Mouse (Mus musculus): ENCODE results near the gene Mmp7. TPM values are rescaled to one million over a fixed set of nuclear protein-coding genes. Genes with fewer than 3 reads are reported as not detected.

Mmp7 gene
- polyA plus RNA-seq, 1 experiment from 2014 or later: 1.3 TPM

GRCm38 (mm10) chr9:7678154-7678837 is 13.6 kb upstream of the Mmp7 start:
- no peaks in the 10 kb centered on the region for H3K27me3 ChIP-seq (replicated peaks; ENCODE audit: control insufficient read depth, insufficient read depth, low read length)
- no peak overlapping the region for H3K27ac ChIP-seq (ENCODE audit: low read length)
- 72% methylated on average over 2 of the region's 2 CpGs for WGBS
- H3K4me3 ChIP-seq (ENCODE audit: low read length): no peak overlapping the region
- no peak overlapping the region for H3K9ac ChIP-seq (ENCODE audit: low read depth, low read length)
- no peak overlapping the region for H3K4me2 ChIP-seq (ENCODE audit: low read depth, low read length)
- no peak for ATAC-seq
- no peaks in the 10 kb centered on the region for H3K4me1 ChIP-seq (ENCODE audit: control insufficient read depth, insufficient read depth, low read length)
- H3K9me3 ChIP-seq (ENCODE audit: control insufficient read depth, low read length): no peaks in the 10 kb centered on the region
- H3K36me3 ChIP-seq (ENCODE audit: control insufficient read depth, insufficient read depth, low read length): no peaks in the 10 kb centered on the region

GRCm38 (mm10) chr9:7682081-7682618 is 9.7 kb upstream of the Mmp7 start:
- Histone ChIP-seq H3K4me2 (ENCODE audit: low read depth, low read length) (no peak overlapping the region), H3K4me1 (ENCODE audit: control insufficient read depth, insufficient read depth, low read length) (no peaks in the 10 kb centered on the region), H3K27me3 (replicated peaks; ENCODE audit: control insufficient read depth, insufficient read depth, low read length) (no peaks in the 10 kb centered on the region), H3K9me3 (ENCODE audit: control insufficient read depth, low read length) (no peaks in the 10 kb centered on the region), H3K36me3 (ENCODE audit: control insufficient read depth, insufficient read depth, low read length) (no peaks in the 10 kb centered on the region), H3K4me3 (ENCODE audit: low read length) (no peak overlapping the region), H3K9ac (ENCODE audit: low read depth, low read length) (no peak overlapping the region), H3K27ac (ENCODE audit: low read length) (no peak overlapping the region)
- WGBS: 68% methylated on average over 9 of the region's 9 CpGs
- ATAC-seq: peak; percentile 80

GRCm38 (mm10) chr9:7686024-7686423 is 5.9 kb upstream of the Mmp7 start:
- no peak overlapping the region for H3K4me2 ChIP-seq (ENCODE audit: low read depth, low read length)

GRCm38 (mm10) chr9:7689799-7690198 is 2.1 kb upstream of the Mmp7 start:
- H3K9ac ChIP-seq (ENCODE audit: low read depth, low read length): no peak overlapping the region
- no peak overlapping the region for H3K27ac ChIP-seq (ENCODE audit: low read length)
- H3K9me3 ChIP-seq (ENCODE audit: control insufficient read depth, low read length): no peaks in the 10 kb centered on the region
- peak; percentile 13; the same call in 1 of the 2 replicates for ATAC-seq
- H3K27me3 ChIP-seq (replicated peaks; ENCODE audit: control insufficient read depth, insufficient read depth, low read length): no peaks in the 10 kb centered on the region
- no peaks in the 10 kb centered on the region for H3K36me3 ChIP-seq (ENCODE audit: control insufficient read depth, insufficient read depth, low read length)
- no peak overlapping the region for H3K4me3 ChIP-seq (ENCODE audit: low read length)
- H3K4me1 ChIP-seq (ENCODE audit: control insufficient read depth, insufficient read depth, low read length): no peaks in the 10 kb centered on the region
- WGBS: 40% methylated on average over 6 of the region's 6 CpGs
- no peak overlapping the region for H3K4me2 ChIP-seq (ENCODE audit: low read depth, low read length)

More at GRCm38 (mm10) chr9:7686024-7686423, 5.9 kb upstream of the Mmp7 start:
- ATAC-seq: no peak
- no peaks in the 10 kb centered on the region for H3K4me1 ChIP-seq (ENCODE audit: control insufficient read depth, insufficient read depth, low read length)
- no peak overlapping the region for H3K27ac ChIP-seq (ENCODE audit: low read length)
- 83% methylated on average over 2 of the region's 2 CpGs for WGBS
- H3K4me3 ChIP-seq (ENCODE audit: low read length): no peak overlapping the region
- H3K9ac ChIP-seq (ENCODE audit: low read depth, low read length): no peak overlapping the region
- no peaks in the 10 kb centered on the region for H3K27me3 ChIP-seq (replicated peaks; ENCODE audit: control insufficient read depth, insufficient read depth, low read length)
- H3K36me3 ChIP-seq (ENCODE audit: control insufficient read depth, insufficient read depth, low read length): no peaks in the 10 kb centered on the region
- H3K9me3 ChIP-seq (ENCODE audit: control insufficient read depth, low read length): no peaks in the 10 kb centered on the region

GRCm38 (mm10) chr9:7693961-7694360 is 2.1 kb downstream of the Mmp7 start:
- H3K9me3 ChIP-seq (ENCODE audit: control insufficient read depth, low read length): no peaks in the 10 kb centered on the region
- no peak for ATAC-seq
- 84% methylated on average over 3 of the region's 3 CpGs for WGBS
- no peak overlapping the region for H3K9ac ChIP-seq (ENCODE audit: low read depth, low read length)
- no peak overlapping the region for H3K4me2 ChIP-seq (ENCODE audit: low read depth, low read length)
- H3K27ac ChIP-seq (ENCODE audit: low read length): no peak overlapping the region
- no peaks in the 10 kb centered on the region for H3K27me3 ChIP-seq (replicated peaks; ENCODE audit: control insufficient read depth, insufficient read depth, low read length)
- H3K36me3 ChIP-seq (ENCODE audit: control insufficient read depth, insufficient read depth, low read length): no peaks in the 10 kb centered on the region
- no peak overlapping the region for H3K4me3 ChIP-seq (ENCODE audit: low read length)
- no peaks in the 10 kb centered on the region for H3K4me1 ChIP-seq (ENCODE audit: control insufficient read depth, insufficient read depth, low read length)

GRCm38 (mm10) chr9:7695646-7696045 is 3.8 kb downstream of the Mmp7 start:
- Histone ChIP-seq H3K27ac (ENCODE audit: low read length) (no peak overlapping the region), H3K36me3 (ENCODE audit: control insufficient read depth, insufficient read depth, low read length) (no peaks in the 10 kb centered on the region), H3K9me3 (ENCODE audit: control insufficient read depth, low read length) (no peaks in the 10 kb centered on the region), H3K4me1 (ENCODE audit: control insufficient read depth, insufficient read depth, low read length) (no peaks in the 10 kb centered on the region), H3K27me3 (replicated peaks; ENCODE audit: control insufficient read depth, insufficient read depth, low read length) (no peaks in the 10 kb centered on the region), H3K9ac (ENCODE audit: low read depth, low read length) (no peak overlapping the region), H3K4me2 (ENCODE audit: low read depth, low read length) (no peak overlapping the region), H3K4me3 (ENCODE audit: low read length) (no peak overlapping the region)
- no peak for ATAC-seq
- WGBS: 93% methylated on average over 3 of the region's 3 CpGs

- 70% methylated on average over 6 of the region's 6 CpGs for WGBS
- H3K27me3 ChIP-seq (replicated peaks; ENCODE audit: control insufficient read depth, insufficient read depth, low read length): no peaks in the 10 kb centered on the region
- no peak overlapping the region for H3K4me3 ChIP-seq (ENCODE audit: low read length)
- H3K27ac ChIP-seq (ENCODE audit: low read length): no peak overlapping the region
- no peak for ATAC-seq
- H3K9ac ChIP-seq (ENCODE audit: low read depth, low read length): no peak overlapping the region
- no peak overlapping the region for H3K4me2 ChIP-seq (ENCODE audit: low read depth, low read length)
- no peaks in the 10 kb centered on the region for H3K36me3 ChIP-seq (ENCODE audit: control insufficient read depth, insufficient read depth, low read length)
- H3K4me1 ChIP-seq (ENCODE audit: control insufficient read depth, insufficient read depth, low read length): no peaks in the 10 kb centered on the region
- no peaks in the 10 kb centered on the region for H3K9me3 ChIP-seq (ENCODE audit: control insufficient read depth, low read length)
Observed at GRCm38 (mm10) chr9:7708698-7709097, 16.8 kb downstream of the Mmp7 start.

- WGBS: 83% methylated on average over 4 of the region's 4 CpGs
- H3K27ac ChIP-seq (ENCODE audit: low read length): no peak overlapping the region
- no peaks in the 10 kb centered on the region for H3K9me3 ChIP-seq (ENCODE audit: control insufficient read depth, low read length)
- no peaks in the 10 kb centered on the region for H3K36me3 ChIP-seq (ENCODE audit: control insufficient read depth, insufficient read depth, low read length)
- H3K9ac ChIP-seq (ENCODE audit: low read depth, low read length): no peak overlapping the region
- ATAC-seq: no peak
- H3K4me3 ChIP-seq (ENCODE audit: low read length): no peak overlapping the region
- no peaks in the 10 kb centered on the region for H3K4me1 ChIP-seq (ENCODE audit: control insufficient read depth, insufficient read depth, low read length)
- H3K27me3 ChIP-seq (replicated peaks; ENCODE audit: control insufficient read depth, insufficient read depth, low read length): no peaks in the 10 kb centered on the region
- H3K4me2 ChIP-seq (ENCODE audit: low read depth, low read length): no peak overlapping the region
Observed at GRCm38 (mm10) chr9:7711196-7711595, 19.3 kb downstream of the Mmp7 start.

- H3K27me3 ChIP-seq (replicated peaks; ENCODE audit: control insufficient read depth, insufficient read depth, low read length): no peaks in the 10 kb centered on the region
- no peaks in the 10 kb centered on the region for H3K36me3 ChIP-seq (ENCODE audit: control insufficient read depth, insufficient read depth, low read length)
- WGBS: 33% methylated on average over 4 of the region's 4 CpGs
- H3K4me3 ChIP-seq (ENCODE audit: low read length): no peak overlapping the region
- no peak for ATAC-seq
- no peaks in the 10 kb centered on the region for H3K4me1 ChIP-seq (ENCODE audit: control insufficient read depth, insufficient read depth, low read length)
- no peaks in the 10 kb centered on the region for H3K9me3 ChIP-seq (ENCODE audit: control insufficient read depth, low read length)
- no peak overlapping the region for H3K27ac ChIP-seq (ENCODE audit: low read length)
- H3K4me2 ChIP-seq (ENCODE audit: low read depth, low read length): no peak overlapping the region
- H3K9ac ChIP-seq (ENCODE audit: low read depth, low read length): no peak overlapping the region
Observed at GRCm38 (mm10) chr9:7714062-7714907, 22.4 kb downstream of the Mmp7 start.

Measured in intestine, embryonic 16.5 days (tissue).